Mouse (Mus musculus) CD4-positive, CD25-positive, alpha-beta regulatory T cell (primary cell): ENCODE measurements around the gene Ndufa11. TPM values are rescaled to one million over a fixed set of nuclear protein-coding genes. Genes with fewer than 3 reads are reported as not detected.

Source experiments
- polyA plus RNA-seq: library from polyadenylated mRNA; unstranded; fragments of 100-300 nt; shearing (Covaris generic); gene quantifications from one replicate; pipeline ENCODE4 v1.2.1, GENCODE M21; 2017

Gene Ndufa11
- 249 TPM for polyA plus RNA-seq

GRCm38 (mm10) chr17:56717363-56718058 lies at the start of gene Ndufa11, which contains the start of gene Vmac:
Gene Ndufa11 (plus strand): TSS chr17:56717767.
Gene Vmac (minus strand): TSS chr17:56718022.

GRCm38 (mm10) chr17:56672941-56673646 lies 44.5 kb upstream of the Ndufa11 start, which contains the start of gene Ranbp3:
Gene Ranbp3 (plus strand): TSS chr17:56673294.

GRCm38 (mm10) chr17:56757416-56758123 lies 40.0 kb downstream of the Ndufa11 start, which contains the start of gene Nrtn:
Gene Nrtn (minus strand): TSS chr17:56757530.

GRCm38 (mm10) chr17:56764474-56765354 lies 47.1 kb downstream of the Ndufa11 start, which contains the start of gene Dus3l:
Gene Dus3l (plus strand): TSS chr17:56764757.

GRCm38 (mm10) chr17:56769950-56770349 lies 52.4 kb downstream of the Ndufa11 start, which contains the start of gene Prr22:
Gene Prr22 (plus strand): TSS chr17:56770250.

Other genes with a start within 250 kb of the Ndufa11 start
- gene Ptprs, start 241.3 kb upstream of the Ndufa11 start, polyA plus RNA-seq: 44.4 TPM
- gene Znrf4, start 205.3 kb upstream of the Ndufa11 start, polyA plus RNA-seq: not detected
- 1.4 TPM for gene Gm20219, start 163.4 kb upstream of the Ndufa11 start, polyA plus RNA-seq
- gene Safb2, start 133.2 kb upstream of the Ndufa11 start, polyA plus RNA-seq: 151 TPM
- 170 TPM for gene Safb, start 132.9 kb upstream of the Ndufa11 start, polyA plus RNA-seq
- 197 TPM for gene 2410015M20Rik, start 108.0 kb upstream of the Ndufa11 start, polyA plus RNA-seq
- gene Rpl36, start 104.4 kb upstream of the Ndufa11 start, polyA plus RNA-seq: 1,792 TPM
- 47.3 TPM for gene Lonp1, start 90.9 kb upstream of the Ndufa11 start, polyA plus RNA-seq
- gene Catsperd, start 89.6 kb upstream of the Ndufa11 start, polyA plus RNA-seq: 2.0 TPM
- 110 TPM for gene Ranbp3, start 44.5 kb upstream of the Ndufa11 start, polyA plus RNA-seq
- 21.2 TPM for gene Vmac, start 255 bp downstream of the Ndufa11 start, polyA plus RNA-seq
- gene Nrtn, start 39.8 kb downstream of the Ndufa11 start, polyA plus RNA-seq: 0.18 TPM
- gene Dus3l, start 47.0 kb downstream of the Ndufa11 start, polyA plus RNA-seq: 57.9 TPM
- 1.8 TPM for gene Prr22, start 52.5 kb downstream of the Ndufa11 start, polyA plus RNA-seq
- 1.4 TPM for gene Rfx2, start 113.2 kb downstream of the Ndufa11 start, polyA plus RNA-seq
- not detected for gene Acsbg2, start 156.7 kb downstream of the Ndufa11 start, polyA plus RNA-seq
- gene 1700061G19Rik, start 157.7 kb downstream of the Ndufa11 start, polyA plus RNA-seq: 0.24 TPM
- gene Mllt1, start 217.6 kb downstream of the Ndufa11 start, polyA plus RNA-seq: 42.0 TPM